Mouse (Mus musculus) limb, embryonic 11.5 days (tissue): ENCODE measurements around the gene Hoxc4. TPM values are rescaled to one million over a fixed set of nuclear protein-coding genes. Genes with fewer than 3 reads are reported as not detected.
A peak's percentile ranks its signal among the peaks of the same experiment; 100 is the strongest.

ENCODE experiments used
- ATAC-seq: fragments of 200-750 bp; cut with Nextera tagmentation; 2 replicates; pipeline ENCODE4 v1.8.0; 2017; ENCODE audit warnings: low read depth; ENCODE audit not compliant: insufficient number of reproducible peaks, low FRiP score, low TSS enrichment
- DNase-seq: peaks from one replicate; pipeline ENCODE4 v3.0.0-alpha.2; 2015; ENCODE audit warnings: low spot score
- H3K27ac ChIP-seq: fragments of 300-500 bp; sonication (generic); replicated peaks from 2 replicates; pipeline ENCODE4 v1.5.1; 2014; ENCODE audit warnings: low read depth, mild to moderate bottlenecking, low read length
- H3K27me3 ChIP-seq: fragments of 300-500 bp; sonication (generic); 2 replicates; pipeline ENCODE4 v1.6.1; 2014; ENCODE audit warnings: mild to moderate bottlenecking, low read length, mixed read lengths; ENCODE audit not compliant: control insufficient read depth, insufficient read depth
- H3K36me3 ChIP-seq: fragments of 300-500 bp; sonication (generic); 2 replicates; pipeline ENCODE4 v1.6.1; 2014; ENCODE audit warnings: mild to moderate bottlenecking, low read length, moderate library complexity, mixed read lengths; ENCODE audit not compliant: control insufficient read depth, insufficient read depth
- H3K4me1 ChIP-seq: fragments of 300-500 bp; sonication (generic); 2 replicates; pipeline ENCODE4 v1.6.1; 2014; ENCODE audit warnings: low read length, mixed read lengths; ENCODE audit not compliant: control insufficient read depth, insufficient read depth
- H3K4me2 ChIP-seq: fragments of 300-500 bp; sonication (generic); 2 replicates; pipeline ENCODE4 v1.6.1; 2014; ENCODE audit warnings: low read depth, mild to moderate bottlenecking, moderate library complexity; ENCODE audit not compliant: severe bottlenecking
- H3K4me3 ChIP-seq: fragments of 300-500 bp; sonication (generic); 2 replicates; pipeline ENCODE4 v1.5.1; 2014; ENCODE audit warnings: low read depth, low read length
- H3K9ac ChIP-seq: fragments of 300-500 bp; sonication (generic); 2 replicates; pipeline ENCODE4 v1.6.1; 2014; ENCODE audit warnings: mild to moderate bottlenecking, low read length
- H3K9me3 ChIP-seq: fragments of 300-500 bp; sonication (generic); 2 replicates; pipeline ENCODE4 v1.6.1; 2016; ENCODE audit warnings: low read length; ENCODE audit not compliant: control insufficient read depth
- WGBS: fragments of 180-500 bp; shearing (Covaris S2); extraction: QIAGEN DNeasy Blood & Tissue Kit; methylation state at CpG from one replicate; pipeline ENCODE4 v1.1.7; 2014; 5-methylcytosine and 5-hydroxymethylcytosine counted together
- polyA plus RNA-seq: library from polyadenylated mRNA; unstranded; fragments of >200 nt; fragmentation: Nextera tagmentation; extraction: Ambion mirVana; gene quantifications from 2 replicates; pipeline ENCODE4 v1.2.1, GENCODE M21; 2014

Hoxc4 gene
- polyA plus RNA-seq, 1 experiment from 2014 or later, result 5.1 TPM

- Histone ChIP-seq H3K9ac (peak overlapping the region; percentile 55), H3K4me2 (peak overlapping the region; percentile 47)
- ATAC-seq, result no peak
Measured at GRCm38 (mm10) chr15:103010847-103011555, 7.7 kb upstream of the Hoxc4 start.

GRCm38 (mm10) chr15:103011928-103012486 is 6.7 kb upstream of the Hoxc4 start:
- Histone ChIP-seq H3K4me1 (peaks cover 66% of the 10 kb centered on the region), H3K9me3 (no peaks in the 10 kb centered on the region), H3K27me3 (peaks cover 73% of the 10 kb centered on the region), H3K36me3 (no peaks in the 10 kb centered on the region), H3K9ac (peak overlapping the region; percentile 62), H3K4me2 (peak overlapping the region; percentile 36), H3K27ac (0 out of 2 replicates have a peak overlapping the region, but pooled peaks have one; percentile 22), H3K4me3 (peak overlapping the region; percentile 21)
- no peak for ATAC-seq
- no peak for DNase-seq
- WGBS, result 4% methylated on average over 26 of the region's 26 CpGs

More at GRCm38 (mm10) chr15:103010847-103011555, 7.7 kb upstream of the Hoxc4 start:
- no peaks in the 10 kb centered on the region for H3K36me3 ChIP-seq
- DNase-seq, result no peak
- H3K4me3 ChIP-seq, result peak overlapping the region; percentile 18
- H3K27me3 ChIP-seq, result peaks cover 67% of the 10 kb centered on the region
- 2% methylated on average over 28 of the region's 28 CpGs for WGBS
- peak overlapping the region; percentile 65; the same call in 1 of the 2 replicates for H3K27ac ChIP-seq
- peaks cover 69% of the 10 kb centered on the region for H3K4me1 ChIP-seq
- H3K9me3 ChIP-seq, result no peaks in the 10 kb centered on the region

GRCm38 (mm10) chr15:103013238-103013984 is 5.3 kb upstream of the Hoxc4 start:
- Histone ChIP-seq H3K36me3 (no peaks in the 10 kb centered on the region), H3K4me2 (peak overlapping the region; percentile 53), H3K9me3 (no peaks in the 10 kb centered on the region), H3K9ac (no peak overlapping the region), H3K4me3 (peak overlapping the region; percentile 29; the same call in 1 of the 2 replicates), H3K4me1 (peaks cover 68% of the 10 kb centered on the region), H3K27ac (no peak overlapping the region), H3K27me3 (peaks cover 79% of the 10 kb centered on the region)
- 5% methylated on average over 17 of the region's 17 CpGs for WGBS
- no peak for ATAC-seq
- peak; percentile 77 for DNase-seq

- Histone ChIP-seq H3K27me3 (peaks cover 82% of the 10 kb centered on the region), H3K4me1 (peaks cover 68% of the 10 kb centered on the region), H3K4me3 (peak overlapping the region; percentile 29), H3K36me3 (no peaks in the 10 kb centered on the region), H3K4me2 (peak overlapping the region; percentile 53), H3K9me3 (no peaks in the 10 kb centered on the region), H3K9ac (peak overlapping the region; percentile 48), H3K27ac (peak overlapping the region; percentile 84)
- ATAC-seq, result peak; percentile 52
- peak; percentile 88 for DNase-seq
- WGBS, result under 1% methylated on average over 54 of the region's 57 CpGs
Measured at GRCm38 (mm10) chr15:103014166-103015008, 4.3 kb upstream of the Hoxc4 start.

GRCm38 (mm10) chr15:103015009-103015399 is 3.7 kb upstream of the Hoxc4 start:
- 0 out of 2 replicates have a peak, but pooled peaks have one; percentile 19 for ATAC-seq
- peaks cover 63% of the 10 kb centered on the region for H3K4me1 ChIP-seq
- peaks cover 85% of the 10 kb centered on the region for H3K27me3 ChIP-seq
- peak overlapping the region; percentile 48 for H3K9ac ChIP-seq
- peak overlapping the region; percentile 29 for H3K4me3 ChIP-seq
- no peaks in the 10 kb centered on the region for H3K36me3 ChIP-seq
- 0% methylated on average over 28 of the region's 28 CpGs for WGBS
- no peak for DNase-seq
- no peaks in the 10 kb centered on the region for H3K9me3 ChIP-seq
- H3K4me2 ChIP-seq, result peak overlapping the region; percentile 53
- H3K27ac ChIP-seq, result no peak overlapping the region; the same call in 1 of the 2 replicates

- Histone ChIP-seq H3K36me3 (no peaks in the 10 kb centered on the region), H3K27ac (0 out of 2 replicates have a peak overlapping the region, but pooled peaks have one; percentile 2), H3K4me3 (peak overlapping the region; percentile 29; the same call in 1 of the 2 replicates), H3K9me3 (no peaks in the 10 kb centered on the region), H3K9ac (peak overlapping the region; percentile 48), H3K4me1 (peaks cover 57% of the 10 kb centered on the region), H3K27me3 (peaks cover 86% of the 10 kb centered on the region), H3K4me2 (peak overlapping the region; percentile 53; the same call in 1 of the 2 replicates)
- 3% methylated on average over 19 of the region's 19 CpGs for WGBS
- DNase-seq, result no peak
- ATAC-seq, result no peak
Measured at GRCm38 (mm10) chr15:103015406-103016166, 3.1 kb upstream of the Hoxc4 start.

GRCm38 (mm10) chr15:103020899-103021418 is 2.2 kb downstream of the Hoxc4 start:
- peaks cover 87% of the 10 kb centered on the region for H3K27me3 ChIP-seq
- H3K4me3 ChIP-seq, result no peak overlapping the region
- H3K27ac ChIP-seq, result no peak overlapping the region
- peak; percentile 24 for DNase-seq
- no peaks in the 10 kb centered on the region for H3K9me3 ChIP-seq
- H3K36me3 ChIP-seq, result no peaks in the 10 kb centered on the region
- WGBS, result 2% methylated on average over 8 of the region's 8 CpGs
- ATAC-seq, result no peak
- H3K4me1 ChIP-seq, result peaks cover 21% of the 10 kb centered on the region
- H3K4me2 ChIP-seq, result no peak overlapping the region
- H3K9ac ChIP-seq, result no peak overlapping the region
